Mouse (Mus musculus): ENCODE measurements around the gene Zmynd15.
"Not testable (repeated sequence)": the region's sequence is repeated elsewhere in the genome, so short reads cannot be mapped to it uniquely, and the experiment has no call there.

Gene Zmynd15

GRCm38 (mm10) chr11:70458688-70459600 is at the start of gene Zmynd15:
TSS of gene Zmynd15 (plus strand) at chr11:70459433.
- DNase-seq (ENCODE audit: low spot score), result no peak

GRCm38 (mm10) chr11:70409594-70410296 is 49.5 kb upstream of the Zmynd15 start, which contains the start of gene Pelp1:
TSS of gene Pelp1 (minus strand) at chr11:70410031.
- peak; percentile 91 for DNase-seq (ENCODE audit: low spot score)

GRCm38 (mm10) chr11:70410297-70410643 is 49.0 kb upstream of the Zmynd15 start:
- DNase-seq (ENCODE audit: low spot score), result no peak

GRCm38 (mm10) chr11:70412591-70412990 is 46.6 kb upstream of the Zmynd15 start:
- no peak for DNase-seq (ENCODE audit: low spot score)

GRCm38 (mm10) chr11:70413961-70414360 is 45.3 kb upstream of the Zmynd15 start:
- DNase-seq (ENCODE audit: low spot score), result no peak

- DNase-seq (ENCODE audit: low spot score), result no peak
Measured at GRCm38 (mm10) chr11:70418199-70418598, 41.0 kb upstream of the Zmynd15 start.

- no peak for DNase-seq (ENCODE audit: low spot score)
Measured at GRCm38 (mm10) chr11:70419486-70419885, 39.7 kb upstream of the Zmynd15 start.

- DNase-seq (ENCODE audit: low spot score), result not testable (repeated sequence)
Measured at GRCm38 (mm10) chr11:70426598-70426997, 32.6 kb upstream of the Zmynd15 start.

- no peak for DNase-seq (ENCODE audit: low spot score)
Measured at GRCm38 (mm10) chr11:70431574-70431973, 27.7 kb upstream of the Zmynd15 start.

GRCm38 (mm10) chr11:70432048-70432894 is 27.0 kb upstream of the Zmynd15 start, which contains the start of gene Arrb2:
TSS of gene Arrb2 (plus strand) at chr11:70432635.
- DNase-seq (ENCODE audit: low spot score), result peak; percentile 99

GRCm38 (mm10) chr11:70432895-70433568 is 26.2 kb upstream of the Zmynd15 start:
- no peak for DNase-seq (ENCODE audit: low spot score)

GRCm38 (mm10) chr11:70433569-70433943 is 25.7 kb upstream of the Zmynd15 start:
- no peak for DNase-seq (ENCODE audit: low spot score)

GRCm38 (mm10) chr11:70433951-70434350 is 25.3 kb upstream of the Zmynd15 start:
- no peak for DNase-seq (ENCODE audit: low spot score)

- no peak for DNase-seq (ENCODE audit: low spot score)
Measured at GRCm38 (mm10) chr11:70435476-70435875, 23.8 kb upstream of the Zmynd15 start.

- DNase-seq (ENCODE audit: low spot score), result no peak
Measured at GRCm38 (mm10) chr11:70437426-70437825, 21.8 kb upstream of the Zmynd15 start.

GRCm38 (mm10) chr11:70438728-70439374 is 20.4 kb upstream of the Zmynd15 start:
- DNase-seq (ENCODE audit: low spot score), result no peak

GRCm38 (mm10) chr11:70440637-70441036 is 18.6 kb upstream of the Zmynd15 start:
- no peak for DNase-seq (ENCODE audit: low spot score)

GRCm38 (mm10) chr11:70441882-70442281 is 17.4 kb upstream of the Zmynd15 start:
- no peak for DNase-seq (ENCODE audit: low spot score)

- no peak for DNase-seq (ENCODE audit: low spot score)
Measured at GRCm38 (mm10) chr11:70443964-70444363, 15.3 kb upstream of the Zmynd15 start.

- no peak for DNase-seq (ENCODE audit: low spot score)
Measured at GRCm38 (mm10) chr11:70444667-70445066, 14.6 kb upstream of the Zmynd15 start.

- DNase-seq (ENCODE audit: low spot score), result no peak
Measured at GRCm38 (mm10) chr11:70446756-70447155, 12.5 kb upstream of the Zmynd15 start.
